Mouse (Mus musculus): Measurements from ENCODE around the gene Klhl29. TPM values are rescaled to one million over a fixed set of nuclear protein-coding genes. Genes with fewer than 3 reads are reported as not detected.

Klhl29 gene
- polyA plus RNA-seq, 1 experiment from 2014 or later = 0.64 TPM

DNA sequence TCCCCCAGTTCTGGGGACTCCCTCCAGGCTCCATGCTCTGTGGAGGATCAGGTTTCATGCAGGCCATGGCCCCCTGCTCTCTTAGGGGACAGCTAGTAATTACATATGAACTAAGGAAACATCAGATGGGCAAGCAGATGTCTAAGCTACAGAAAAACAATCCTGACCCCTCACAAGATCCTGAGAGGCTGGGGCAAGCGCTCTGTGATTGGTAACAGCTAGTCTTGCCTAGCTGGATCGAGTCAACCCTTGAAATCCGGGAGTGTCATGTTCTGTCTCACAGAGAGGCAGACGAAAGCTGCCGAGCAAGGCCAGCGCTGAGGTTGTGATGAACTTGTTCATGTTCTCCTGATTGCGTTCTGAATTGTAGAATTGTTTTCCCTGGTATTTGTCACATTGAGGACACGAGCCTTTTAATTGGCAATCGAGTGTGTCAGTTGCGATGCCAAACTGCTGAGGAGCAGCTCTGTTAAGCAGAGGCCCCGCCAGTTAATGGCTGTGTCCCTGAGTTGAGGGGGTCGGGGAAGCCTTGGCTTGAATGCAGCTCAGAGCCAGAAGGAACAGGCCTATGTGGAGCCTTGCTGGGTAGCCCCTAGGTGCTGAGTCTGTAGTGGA lies 56.0 kb downstream of the Klhl29 start:
- H3K4me3 ChIP-seq (ENCODE audit: low read depth, low read length) = no peak overlapping the region
- TF ChIP-seq CTCF (IDR thresholded peaks at IDR 0.05; ENCODE audit: low read depth) = no peak
- no peak for TF ChIP-seq EP300 (optimal IDR thresholded peaks at IDR 0.05)
- H3K27ac ChIP-seq (replicated peaks) = no peak overlapping the region
- no peak for ATAC-seq (ENCODE audit: low FRiP score, low TSS enrichment)
- no peaks in the 10 kb centered on the region for H3K4me1 ChIP-seq (replicated peaks; ENCODE audit: control insufficient read depth, insufficient read depth)
- H3K27me3 ChIP-seq (ENCODE audit: control insufficient read depth, insufficient read depth, low read length) = no peaks in the 10 kb centered on the region
- no peak for DNase-seq (ENCODE audit: low spot score)
- 49% methylated on average over 12 of the region's 12 CpGs for WGBS
- no peaks in the 10 kb centered on the region for H3K9me3 ChIP-seq (ENCODE audit: control insufficient read depth, low read length)
- H3K4me2 ChIP-seq (replicated peaks; ENCODE audit: low read depth) = no peak overlapping the region
- no peaks in the 10 kb centered on the region for H3K36me3 ChIP-seq (ENCODE audit: control insufficient read depth, insufficient read depth, low read length)
- H3K9ac ChIP-seq (ENCODE audit: low read length) = no peak overlapping the region

DNA sequence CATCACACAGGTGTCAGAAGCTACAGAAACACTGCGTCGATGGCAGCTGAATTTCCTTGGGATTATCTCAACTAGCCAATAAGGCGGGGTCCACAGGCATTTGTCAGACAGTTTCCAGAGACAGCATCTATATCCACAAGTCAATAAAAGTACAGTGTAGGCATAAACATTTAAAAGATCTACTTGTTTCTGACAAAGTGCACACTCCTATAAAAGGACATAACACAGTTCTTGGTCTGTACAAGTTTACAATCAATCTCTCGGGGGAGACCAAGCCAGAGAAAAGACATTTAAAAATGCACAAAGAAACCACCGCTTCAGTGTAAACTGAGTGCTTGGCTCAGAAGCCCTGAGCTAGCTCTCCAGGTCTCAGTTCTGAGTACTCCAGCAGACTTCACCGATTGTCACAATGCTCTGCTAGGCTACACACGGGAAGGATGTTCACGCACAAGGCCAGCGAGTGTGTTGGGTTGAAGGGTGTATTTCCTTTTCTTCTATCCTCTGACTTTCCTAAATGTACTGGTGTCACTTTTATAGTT lies 59.4 kb downstream of the Klhl29 start:
- no peaks in the 10 kb centered on the region for H3K27me3 ChIP-seq (ENCODE audit: control insufficient read depth, insufficient read depth, low read length)
- no peaks in the 10 kb centered on the region for H3K4me1 ChIP-seq (replicated peaks; ENCODE audit: control insufficient read depth, insufficient read depth)
- H3K9me3 ChIP-seq (ENCODE audit: control insufficient read depth, low read length) = no peaks in the 10 kb centered on the region
- TF ChIP-seq CTCF (IDR thresholded peaks at IDR 0.05; ENCODE audit: low read depth) (no peak), EP300 (optimal IDR thresholded peaks at IDR 0.05) (no peak)
- no peak overlapping the region for H3K9ac ChIP-seq (ENCODE audit: low read length)
- no peak overlapping the region for H3K4me2 ChIP-seq (replicated peaks; ENCODE audit: low read depth)
- H3K27ac ChIP-seq (replicated peaks) = peak overlapping the region; percentile 61; the same call in 1 of the 2 replicates
- no peak overlapping the region for H3K4me3 ChIP-seq (ENCODE audit: low read depth, low read length)
- H3K36me3 ChIP-seq (ENCODE audit: control insufficient read depth, insufficient read depth, low read length) = no peaks in the 10 kb centered on the region; the same call in 1 of the 2 replicates
- DNase-seq (ENCODE audit: low spot score) (no peak), ATAC-seq (ENCODE audit: low FRiP score, low TSS enrichment) (peak; percentile 40; the same call in 1 of the 2 replicates)
- whole genome bisulfite sequencing = 46% methylated on average over 9 of the region's 9 CpGs

DNA sequence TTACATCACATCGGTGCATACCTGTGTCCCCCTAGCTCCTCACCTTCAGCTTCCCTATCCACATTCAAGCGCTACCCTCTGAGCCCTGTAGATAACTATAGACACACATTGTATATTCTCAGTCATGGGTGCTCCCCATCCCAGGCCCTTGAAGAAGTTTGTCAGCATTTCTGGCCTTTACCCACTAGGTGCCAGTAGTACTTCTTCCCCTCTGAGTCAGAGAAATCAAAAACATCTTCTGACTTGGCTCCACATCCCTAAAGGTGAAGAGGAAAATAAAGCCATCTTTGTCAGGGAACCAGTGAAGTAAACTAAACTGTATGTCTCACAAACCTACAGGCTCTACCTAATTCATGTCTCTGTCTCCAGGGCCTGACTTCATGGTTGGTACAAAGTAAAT lies 67.6 kb downstream of the Klhl29 start:
- Histone ChIP-seq H3K27ac (replicated peaks) (no peak overlapping the region), H3K4me2 (replicated peaks; ENCODE audit: low read depth) (no peak overlapping the region), H3K36me3 (ENCODE audit: control insufficient read depth, insufficient read depth, low read length) (no peaks in the 10 kb centered on the region), H3K4me3 (ENCODE audit: low read depth, low read length) (no peak overlapping the region), H3K27me3 (ENCODE audit: control insufficient read depth, insufficient read depth, low read length) (no peaks in the 10 kb centered on the region), H3K9me3 (ENCODE audit: control insufficient read depth, low read length) (no peaks in the 10 kb centered on the region), H3K4me1 (replicated peaks; ENCODE audit: control insufficient read depth, insufficient read depth) (no peaks in the 10 kb centered on the region), H3K9ac (ENCODE audit: low read length) (no peak overlapping the region)
- DNase-seq (ENCODE audit: low spot score) (no peak), ATAC-seq (ENCODE audit: low FRiP score, low TSS enrichment) (no peak)
- TF ChIP-seq CTCF (IDR thresholded peaks at IDR 0.05; ENCODE audit: low read depth) (peak; percentile 69), EP300 (optimal IDR thresholded peaks at IDR 0.05) (no peak)
- 80% methylated on average over 2 of the region's 2 CpGs for WGBS

DNA sequence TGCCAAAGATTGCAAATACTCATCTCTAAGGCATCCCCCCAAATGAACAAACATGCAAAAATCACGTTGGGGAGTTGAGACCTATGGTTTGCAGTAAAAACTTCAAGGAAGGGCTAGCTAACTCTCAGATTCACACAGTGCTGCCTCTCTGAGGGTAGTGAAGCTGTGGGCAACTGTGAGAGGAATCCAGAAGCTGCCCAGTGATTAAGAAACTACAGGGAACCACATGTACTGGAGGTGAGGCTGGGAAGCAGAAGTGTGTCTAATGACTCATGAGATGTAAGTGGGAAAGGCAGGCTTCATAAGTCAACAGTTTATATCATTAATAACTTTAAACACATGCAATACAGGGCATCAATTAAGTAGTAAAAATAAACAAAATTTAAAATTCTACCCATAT lies 70.0 kb downstream of the Klhl29 start:
- H3K27me3 ChIP-seq (ENCODE audit: control insufficient read depth, insufficient read depth, low read length) = no peaks in the 10 kb centered on the region
- H3K4me3 ChIP-seq (ENCODE audit: low read depth, low read length) = no peak overlapping the region
- 47% methylated on average over 1 of the region's 1 CpGs for WGBS
- H3K27ac ChIP-seq (replicated peaks) = no peak overlapping the region
- H3K36me3 ChIP-seq (ENCODE audit: control insufficient read depth, insufficient read depth, low read length) = no peaks in the 10 kb centered on the region
- DNase-seq (ENCODE audit: low spot score) = no peak
- no peaks in the 10 kb centered on the region for H3K4me1 ChIP-seq (replicated peaks; ENCODE audit: control insufficient read depth, insufficient read depth)
- ATAC-seq (ENCODE audit: low FRiP score, low TSS enrichment) = no peak
- no peaks in the 10 kb centered on the region for H3K9me3 ChIP-seq (ENCODE audit: control insufficient read depth, low read length)
- H3K9ac ChIP-seq (ENCODE audit: low read length) = no peak overlapping the region
- H3K4me2 ChIP-seq (replicated peaks; ENCODE audit: low read depth) = no peak overlapping the region
- no peak for TF ChIP-seq EP300 (optimal IDR thresholded peaks at IDR 0.05)
- TF ChIP-seq CTCF (IDR thresholded peaks at IDR 0.05; ENCODE audit: low read depth) = no peak

DNA sequence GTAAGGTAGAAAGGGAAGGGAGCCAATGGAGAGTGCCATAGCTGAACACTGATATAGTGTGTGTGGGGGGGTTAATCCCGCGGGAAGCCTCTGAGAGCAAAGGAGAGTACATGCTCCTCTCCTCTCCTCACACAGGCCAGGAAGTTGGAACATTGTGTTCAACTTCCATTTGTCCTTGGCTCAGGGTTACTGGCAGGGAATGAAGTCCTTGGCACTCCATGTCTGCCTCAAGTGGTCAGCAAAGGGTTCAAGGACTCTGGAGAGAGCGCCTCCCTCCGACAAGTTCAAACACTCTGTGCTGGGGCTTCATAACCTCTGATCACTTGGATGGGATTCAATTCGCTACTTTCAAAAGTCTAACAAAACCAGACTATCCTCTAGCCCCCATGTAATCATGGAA lies 71.6 kb downstream of the Klhl29 start:
- no peaks in the 10 kb centered on the region for H3K36me3 ChIP-seq (ENCODE audit: control insufficient read depth, insufficient read depth, low read length)
- no peaks in the 10 kb centered on the region for H3K27me3 ChIP-seq (ENCODE audit: control insufficient read depth, insufficient read depth, low read length)
- no peaks in the 10 kb centered on the region for H3K4me1 ChIP-seq (replicated peaks; ENCODE audit: control insufficient read depth, insufficient read depth)
- TF ChIP-seq EP300 (optimal IDR thresholded peaks at IDR 0.05) (no peak), CTCF (IDR thresholded peaks at IDR 0.05; ENCODE audit: low read depth) (no peak)
- no peak overlapping the region for H3K4me2 ChIP-seq (replicated peaks; ENCODE audit: low read depth)
- 70% methylated on average over 5 of the region's 5 CpGs for WGBS
- no peak overlapping the region for H3K9ac ChIP-seq (ENCODE audit: low read length)
- DNase-seq (ENCODE audit: low spot score) (no peak), ATAC-seq (ENCODE audit: low FRiP score, low TSS enrichment) (no peak)
- no peaks in the 10 kb centered on the region for H3K9me3 ChIP-seq (ENCODE audit: control insufficient read depth, low read length)
- H3K27ac ChIP-seq (replicated peaks) = no peak overlapping the region
- H3K4me3 ChIP-seq (ENCODE audit: low read depth, low read length) = no peak overlapping the region

DNA sequence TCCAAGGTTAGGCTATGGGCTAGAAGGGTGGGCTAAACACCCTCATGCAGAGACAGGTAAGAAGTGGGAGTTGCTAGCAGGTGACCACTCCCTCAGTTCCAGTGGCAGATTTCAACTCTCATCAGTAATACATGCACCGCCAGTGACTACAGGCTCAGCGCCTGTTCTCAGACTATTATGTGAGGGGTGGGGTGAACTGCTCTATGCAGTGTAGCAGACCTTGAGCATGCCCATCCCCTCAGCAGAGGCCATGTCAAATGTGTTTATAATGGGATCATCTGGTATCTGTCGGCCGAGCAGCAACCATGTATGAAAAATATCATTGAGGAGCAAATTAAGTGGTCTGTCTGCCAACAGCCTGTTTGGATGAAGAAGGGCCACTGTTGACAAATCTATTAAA lies 72.4 kb downstream of the Klhl29 start:
- H3K9me3 ChIP-seq (ENCODE audit: control insufficient read depth, low read length) = no peaks in the 10 kb centered on the region
- H3K9ac ChIP-seq (ENCODE audit: low read length) = no peak overlapping the region
- no peak overlapping the region for H3K4me3 ChIP-seq (ENCODE audit: low read depth, low read length)
- no peaks in the 10 kb centered on the region for H3K4me1 ChIP-seq (replicated peaks; ENCODE audit: control insufficient read depth, insufficient read depth)
- no peaks in the 10 kb centered on the region for H3K27me3 ChIP-seq (ENCODE audit: control insufficient read depth, insufficient read depth, low read length)
- TF ChIP-seq CTCF (IDR thresholded peaks at IDR 0.05; ENCODE audit: low read depth) (no peak), EP300 (optimal IDR thresholded peaks at IDR 0.05) (no peak)
- H3K27ac ChIP-seq (replicated peaks) = no peak overlapping the region
- 62% methylated on average over 4 of the region's 4 CpGs for WGBS
- no peak for DNase-seq (ENCODE audit: low spot score)
- no peak for ATAC-seq (ENCODE audit: low FRiP score, low TSS enrichment)
- no peaks in the 10 kb centered on the region for H3K36me3 ChIP-seq (ENCODE audit: control insufficient read depth, insufficient read depth, low read length)
- H3K4me2 ChIP-seq (replicated peaks; ENCODE audit: low read depth) = no peak overlapping the region
